Mouse (Mus musculus) forebrain, embryonic 14.5 days (tissue): Measurements from ENCODE around the gene Tmem120b. TPM values are rescaled to one million over a fixed set of nuclear protein-coding genes. Genes with fewer than 3 reads are reported as not detected.

Experiments
- ATAC-seq: fragments of 200-750 bp; cut with Nextera tagmentation; 2 replicates; pipeline ENCODE4 v1.8.0; 2017; ENCODE audit warnings: mild to moderate bottlenecking, moderate library complexity
- DNase-seq: peaks from one replicate; pipeline ENCODE4 v3.0.0-alpha.2; 2015; ENCODE audit warnings: low spot score
- H3K27ac ChIP-seq: fragments of 300-500 bp; sonication (generic); 2 replicates; pipeline ENCODE4 v1.5.1; 2014; ENCODE audit warnings: low read depth, mild to moderate bottlenecking, control low read depth, low read length, moderate library complexity
- H3K27me3 ChIP-seq: fragments of 300-500 bp; sonication (generic); replicated peaks from 2 replicates; pipeline ENCODE4 v1.6.1; 2014; ENCODE audit warnings: low read length, control low read depth, mixed read lengths; ENCODE audit not compliant: control insufficient read depth, insufficient read depth
- H3K36me3 ChIP-seq: fragments of 300-500 bp; sonication (generic); 2 replicates; pipeline ENCODE4 v1.6.1; 2014; ENCODE audit warnings: low read length, control low read depth; ENCODE audit not compliant: control insufficient read depth, insufficient read depth
- H3K4me1 ChIP-seq: fragments of 300-500 bp; sonication (generic); 2 replicates; pipeline ENCODE4 v1.6.1; 2014; ENCODE audit warnings: antibody characterized with exemption, low read length, control low read depth; ENCODE audit not compliant: control insufficient read depth, insufficient read depth
- H3K4me2 ChIP-seq: fragments of 300-500 bp; sonication (generic); 2 replicates; pipeline ENCODE4 v1.6.1; 2014; ENCODE audit warnings: mild to moderate bottlenecking, control low read depth, low read length
- H3K4me3 ChIP-seq: fragments of 300-500 bp; sonication (generic); 2 replicates; pipeline ENCODE4 v1.5.1; 2014; ENCODE audit warnings: low read depth, low read length, control low read depth
- H3K9ac ChIP-seq: fragments of 300-500 bp; sonication (generic); 2 replicates; pipeline ENCODE4 v1.6.1; 2014; ENCODE audit warnings: mild to moderate bottlenecking, low read length, control low read depth, moderate library complexity
- H3K9me3 ChIP-seq: fragments of 300-500 bp; sonication (generic); replicated peaks from 2 replicates; pipeline ENCODE4 v1.6.1; 2016; ENCODE audit warnings: low read length, control low read depth, mixed read lengths; ENCODE audit not compliant: control insufficient read depth
- WGBS: fragments of 180-500 bp; shearing (Covaris S2); extraction: QIAGEN DNeasy Blood & Tissue Kit; methylation state at CpG from one replicate; pipeline ENCODE4 v1.1.7; 2014; 5-methylcytosine and 5-hydroxymethylcytosine counted together
- polyA plus RNA-seq: library from polyadenylated mRNA; unstranded; fragments of >200 nt; fragmentation: Nextera tagmentation; extraction: Ambion mirVana; gene quantifications from 2 replicates; pipeline ENCODE4 v1.2.1, GENCODE M21; 2014

Gene Tmem120b
- polyA plus RNA-seq, 1 experiment from 2014 or later, result 8.1 TPM

DNA sequence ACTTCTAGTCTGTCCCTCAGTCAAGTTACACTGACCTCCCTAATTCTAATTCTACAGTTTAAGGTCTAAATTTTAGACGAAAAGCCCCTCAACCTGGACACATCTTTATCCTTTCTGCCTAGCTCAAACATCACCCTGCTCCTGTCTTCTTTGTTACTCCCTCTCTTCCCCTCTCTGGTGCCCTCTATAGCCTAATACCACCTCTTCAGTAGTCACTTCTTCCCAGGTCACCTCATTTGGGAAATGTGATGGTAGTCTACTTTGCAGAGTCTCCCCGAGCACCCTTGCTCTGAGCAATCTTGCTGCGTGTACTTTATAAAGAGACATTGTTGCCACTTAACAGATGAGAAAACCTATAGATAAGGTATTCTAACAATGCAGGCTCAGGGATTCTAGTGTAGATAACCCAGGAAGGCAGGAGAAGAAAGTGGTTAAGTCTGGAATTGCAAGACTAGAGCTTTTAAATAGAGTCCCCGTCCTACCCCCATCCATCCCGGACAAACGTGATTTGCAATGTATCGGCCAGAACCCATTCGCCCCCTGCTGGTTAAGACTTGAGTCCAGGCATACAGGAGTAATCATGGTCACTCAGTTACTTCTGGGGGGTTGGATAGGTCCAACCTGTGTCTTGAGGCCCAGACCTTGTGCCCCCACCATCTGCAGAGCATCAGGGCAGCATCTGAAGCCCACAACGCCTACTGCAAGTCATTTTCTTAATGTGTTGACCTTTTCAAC lies 22.5 kb upstream of the Tmem120b start:
- WGBS, result 35% methylated on average over 9 of the region's 9 CpGs
- H3K4me3 ChIP-seq, result no peak overlapping the region
- peak; percentile 81 for DNase-seq
- H3K9me3 ChIP-seq, result no peaks in the 10 kb centered on the region
- H3K36me3 ChIP-seq, result no peaks in the 10 kb centered on the region
- no peaks in the 10 kb centered on the region for H3K27me3 ChIP-seq
- no peaks in the 10 kb centered on the region for H3K4me1 ChIP-seq
- H3K4me2 ChIP-seq, result no peak overlapping the region
- no peak overlapping the region for H3K9ac ChIP-seq
- no peak overlapping the region for H3K27ac ChIP-seq
- 0 out of 2 replicates have a peak, but pooled peaks have one; percentile 18 for ATAC-seq

DNA sequence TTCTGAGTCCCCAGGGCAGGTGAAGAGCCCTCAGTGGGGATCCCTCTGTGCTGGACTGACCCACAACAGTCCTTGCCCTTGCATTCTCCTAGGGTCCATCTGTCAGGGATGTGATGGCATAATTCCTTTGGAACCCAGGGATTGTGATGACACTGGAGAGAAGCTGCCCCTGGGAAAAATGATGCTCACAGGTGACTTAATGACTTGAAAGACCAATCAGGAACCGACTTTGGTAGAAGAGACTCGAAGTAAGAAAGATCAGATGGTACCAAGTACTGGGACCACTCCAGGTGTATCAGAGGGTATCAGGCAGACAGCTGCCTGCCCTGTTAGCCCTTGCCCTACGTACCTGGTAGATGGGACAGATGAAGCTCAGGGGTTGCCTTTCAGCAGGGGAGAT lies 21.3 kb upstream of the Tmem120b start, which contains the start of gene Morn3:
TSS of gene Morn3 (minus strand) at position 101 of the 400 bp plus-strand sequence.
- WGBS, result 84% methylated on average over 3 of the region's 3 CpGs
- Histone ChIP-seq H3K9ac (no peak within 1 kb of the TSS), H3K9me3 (no peaks in the 10 kb centered on the region), H3K27ac (no peak within 1 kb of the TSS), H3K4me1 (no peaks in the 10 kb centered on the region), H3K36me3 (no peaks in the 10 kb centered on the region), H3K4me2 (no peak within 1 kb of the TSS), H3K4me3 (no peak within 1 kb of the TSS), H3K27me3 (no peaks in the 10 kb centered on the region)
- no peak for DNase-seq
- ATAC-seq, result no peak

DNA sequence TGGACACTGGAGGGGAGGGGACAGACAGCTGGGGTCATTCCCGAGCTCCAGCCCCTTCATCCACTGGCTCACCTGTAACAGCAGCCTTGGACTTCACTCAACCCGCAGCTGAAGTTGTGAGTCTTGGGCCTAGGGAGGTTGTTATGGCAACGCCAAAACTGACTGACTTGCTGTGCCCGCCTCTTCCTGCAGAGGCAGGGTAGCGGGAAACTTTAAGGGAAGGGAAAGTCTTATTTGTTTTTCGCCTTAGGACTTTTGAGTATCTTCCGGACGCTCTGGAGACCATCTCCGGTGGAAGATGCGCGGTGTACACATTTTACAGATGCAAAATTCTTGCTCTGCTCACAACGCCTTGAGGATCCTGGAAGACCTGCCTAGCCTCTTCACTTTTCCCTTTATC lies 18.9 kb upstream of the Tmem120b start:
- Histone ChIP-seq H3K4me1 (no peaks in the 10 kb centered on the region), H3K9me3 (no peaks in the 10 kb centered on the region), H3K4me3 (peak overlapping the region; percentile 11; the same call in 1 of the 2 replicates), H3K36me3 (no peaks in the 10 kb centered on the region), H3K9ac (peak overlapping the region; percentile 55), H3K27ac (no peak overlapping the region), H3K4me2 (peak overlapping the region; percentile 36), H3K27me3 (no peaks in the 10 kb centered on the region)
- peak; percentile 74 for DNase-seq
- ATAC-seq, result 0 out of 2 replicates have a peak, but pooled peaks have one; percentile 44
- 2% methylated on average over 12 of the region's 12 CpGs for WGBS

DNA sequence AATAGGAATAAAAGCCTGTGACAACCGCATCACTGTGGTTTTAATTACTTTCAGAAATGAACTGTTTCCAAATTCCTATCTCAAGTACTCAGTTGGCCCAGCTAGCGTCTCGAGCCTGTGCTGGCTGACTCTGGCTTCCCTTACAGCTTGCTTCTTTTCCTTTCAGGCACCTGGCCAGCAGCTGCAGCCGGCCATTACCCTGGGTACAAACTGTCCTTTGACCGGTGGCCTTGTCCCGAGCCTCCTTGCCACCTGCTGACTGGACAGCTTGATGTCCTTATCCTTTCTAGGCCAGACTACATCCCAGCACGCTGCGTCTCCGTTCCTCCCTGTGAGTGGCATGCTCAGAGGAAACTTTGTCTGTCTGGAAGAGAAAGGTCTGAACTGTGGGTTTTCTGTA lies 17.3 kb upstream of the Tmem120b start:
- no peak overlapping the region for H3K27ac ChIP-seq
- no peak overlapping the region for H3K4me3 ChIP-seq
- H3K4me1 ChIP-seq, result no peaks in the 10 kb centered on the region
- H3K36me3 ChIP-seq, result no peaks in the 10 kb centered on the region
- ATAC-seq (no peak), DNase-seq (no peak)
- H3K27me3 ChIP-seq, result no peaks in the 10 kb centered on the region
- H3K9ac ChIP-seq, result no peak overlapping the region
- H3K9me3 ChIP-seq, result no peaks in the 10 kb centered on the region
- H3K4me2 ChIP-seq, result no peak overlapping the region
- WGBS, result 91% methylated on average over 9 of the region's 9 CpGs

DNA sequence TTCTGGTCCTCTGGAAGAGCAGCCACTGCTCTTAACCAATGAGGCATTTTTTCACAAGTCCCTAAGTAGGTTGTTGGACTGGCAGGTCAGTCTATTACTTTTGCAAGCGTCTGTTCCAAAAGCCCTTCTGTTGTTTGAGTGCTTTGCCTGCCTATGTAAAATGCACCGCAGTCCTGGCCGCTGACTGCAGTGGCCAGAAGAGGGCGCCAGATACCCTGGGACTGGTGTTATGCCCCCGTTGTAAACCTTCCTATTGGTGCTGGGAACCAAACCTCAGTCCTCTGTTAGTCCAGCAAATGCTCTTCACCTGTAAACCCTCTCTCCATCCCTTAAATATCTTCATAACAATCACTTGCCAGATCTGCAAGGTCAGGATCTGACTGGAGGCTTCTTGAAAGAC lies 16.5 kb upstream of the Tmem120b start:
- H3K27ac ChIP-seq, result no peak overlapping the region
- DNase-seq, result no peak
- H3K9me3 ChIP-seq, result no peaks in the 10 kb centered on the region
- H3K27me3 ChIP-seq, result no peaks in the 10 kb centered on the region
- H3K4me2 ChIP-seq, result no peak overlapping the region
- H3K9ac ChIP-seq, result no peak overlapping the region
- no peaks in the 10 kb centered on the region for H3K36me3 ChIP-seq
- 79% methylated on average over 5 of the region's 5 CpGs for WGBS
- H3K4me1 ChIP-seq, result no peaks in the 10 kb centered on the region
- no peak overlapping the region for H3K4me3 ChIP-seq
- no peak for ATAC-seq

DNA sequence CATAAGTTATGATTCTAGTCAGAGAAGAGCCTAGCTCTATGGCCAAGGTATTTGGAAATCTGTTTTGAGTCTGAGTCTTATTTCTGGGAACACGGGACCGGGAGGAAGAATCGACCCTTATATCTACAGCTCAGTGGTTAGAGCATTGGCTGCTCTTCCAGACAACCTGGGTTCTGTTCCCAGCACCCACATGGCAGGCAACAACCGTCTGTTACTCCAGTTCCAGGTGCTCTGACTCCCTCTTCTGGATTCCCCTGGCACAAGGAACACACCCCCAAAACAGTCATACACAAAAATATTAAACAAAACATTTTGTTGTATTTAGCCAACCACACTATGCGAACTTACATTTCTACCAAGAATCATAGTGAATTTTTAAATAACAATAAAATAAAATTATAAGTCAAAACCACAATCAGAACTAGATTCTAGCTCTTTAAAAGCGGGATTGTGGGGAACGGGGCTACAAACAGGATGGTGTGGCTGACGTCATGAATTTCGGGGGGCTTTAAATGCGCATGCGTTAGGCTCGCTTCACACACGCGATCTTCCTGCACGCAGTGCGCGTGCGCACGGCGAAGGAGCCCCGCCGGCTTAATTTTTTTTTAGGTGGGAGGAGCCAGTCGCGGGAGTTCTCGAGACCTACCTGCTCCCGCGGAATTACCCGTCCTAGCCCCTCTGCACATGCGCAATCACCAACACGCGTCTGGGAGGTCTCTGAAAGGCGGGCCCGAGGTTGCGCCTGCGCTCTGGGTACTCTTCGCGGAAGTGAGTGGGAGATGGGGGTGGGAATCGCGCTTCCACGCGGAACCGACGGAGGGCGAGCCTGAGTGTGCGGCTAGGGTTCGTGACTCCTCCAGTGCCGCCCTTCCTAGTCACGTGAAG lies 10.6 kb upstream of the Tmem120b start:
- Histone ChIP-seq H3K4me2 (peak overlapping the region; percentile 49), H3K4me1 (no peaks in the 10 kb centered on the region), H3K9ac (peak overlapping the region; percentile 54), H3K27me3 (no peaks in the 10 kb centered on the region), H3K36me3 (no peaks in the 10 kb centered on the region), H3K4me3 (peak overlapping the region; percentile 35), H3K9me3 (no peaks in the 10 kb centered on the region), H3K27ac (0 out of 2 replicates have a peak overlapping the region, but pooled peaks have one; percentile 14)
- DNase-seq (peak; percentile 100), ATAC-seq (peak; percentile 95)
- 8% methylated on average over 48 of the region's 48 CpGs for WGBS

DNA sequence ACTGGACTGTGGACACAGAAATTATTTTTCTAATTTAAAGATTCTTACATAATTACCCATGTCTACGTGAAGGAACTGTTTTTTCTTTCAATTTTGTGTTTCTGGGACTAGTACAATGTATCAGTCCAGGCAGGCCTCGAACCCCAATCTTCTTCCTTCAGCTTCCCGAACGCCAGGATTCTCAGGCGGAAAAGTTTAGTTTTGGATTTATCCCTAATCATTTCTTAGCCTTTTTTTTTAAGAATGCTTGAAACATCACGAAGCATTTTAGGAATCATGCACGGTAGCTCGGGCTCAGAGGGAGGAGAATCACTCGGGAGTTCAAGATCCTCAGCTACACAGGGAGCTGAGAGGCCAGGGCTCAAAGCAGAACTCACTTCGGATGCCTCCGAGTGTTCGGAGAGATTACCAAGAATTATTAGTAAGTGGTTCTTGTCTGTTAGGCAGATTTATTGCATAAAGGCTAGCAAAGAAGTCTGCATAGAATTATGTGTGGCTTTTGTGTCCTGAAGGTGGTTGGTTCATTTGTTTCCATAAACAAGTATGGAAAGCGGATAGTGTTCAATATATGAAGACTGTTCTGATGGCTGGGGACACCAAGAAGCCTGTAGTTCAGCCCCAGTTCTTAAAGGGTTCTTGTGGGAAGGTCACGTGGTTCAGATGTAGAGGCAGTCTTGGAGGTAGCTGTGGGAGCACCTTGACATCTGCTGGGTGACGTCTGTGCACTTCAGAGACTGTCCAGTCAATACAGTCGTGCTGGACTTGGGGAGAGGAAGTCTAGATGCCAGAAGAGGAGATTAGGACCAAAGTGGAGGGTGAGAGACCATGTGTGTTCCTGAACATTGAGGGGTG lies 9.7 kb upstream of the Tmem120b start:
- Histone ChIP-seq H3K27ac (0 out of 2 replicates have a peak overlapping the region, but pooled peaks have one; percentile 14), H3K4me2 (peak overlapping the region; percentile 49), H3K9ac (peak overlapping the region; percentile 54), H3K9me3 (no peaks in the 10 kb centered on the region), H3K4me3 (peak overlapping the region; percentile 35), H3K27me3 (no peaks in the 10 kb centered on the region), H3K4me1 (no peaks in the 10 kb centered on the region), H3K36me3 (no peaks in the 10 kb centered on the region)
- 45% methylated on average over 16 of the region's 16 CpGs for WGBS
- no peak for ATAC-seq
- no peak for DNase-seq

DNA sequence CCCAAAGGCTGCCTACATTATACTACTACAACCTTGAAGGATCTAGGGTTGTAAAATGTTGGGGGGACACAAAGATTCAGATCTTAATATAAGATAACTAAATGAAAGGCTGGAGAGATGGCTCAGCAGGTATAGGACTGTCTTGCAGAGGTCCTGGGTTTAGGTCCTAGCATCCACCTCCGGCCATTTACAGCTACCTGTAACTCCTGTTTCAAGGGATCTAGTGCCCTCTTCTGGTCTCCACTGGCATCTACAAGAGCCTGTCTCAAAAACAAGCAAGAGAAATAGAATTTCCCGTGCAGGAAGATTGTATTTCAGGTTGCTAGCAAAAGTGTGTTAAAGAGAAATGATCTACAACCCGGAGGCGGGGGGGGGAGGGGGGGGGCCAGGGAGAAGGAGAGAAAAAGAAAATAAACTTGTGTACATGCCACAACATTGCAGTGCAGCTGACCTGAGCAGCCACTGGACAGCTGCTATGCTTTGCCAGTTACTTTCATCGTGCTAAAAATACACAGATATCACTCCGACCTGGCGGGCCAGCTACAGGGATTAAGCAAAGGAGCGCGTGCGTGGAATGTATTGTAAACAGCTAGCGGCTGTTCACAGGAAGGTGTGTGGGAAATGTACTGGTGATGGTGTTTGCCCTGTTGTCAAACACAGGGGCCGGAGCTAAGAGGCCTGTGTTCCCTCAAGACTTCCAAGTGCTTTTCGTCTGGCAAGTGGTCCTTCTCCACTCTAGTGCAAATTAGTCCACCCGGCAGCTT lies 8.3 kb upstream of the Tmem120b start:
- H3K9ac ChIP-seq, result no peak overlapping the region
- 33% methylated on average over 14 of the region's 14 CpGs for WGBS

More for the DNA sequence above, 8.3 kb upstream of the Tmem120b start:
- no peaks in the 10 kb centered on the region for H3K36me3 ChIP-seq
- H3K9me3 ChIP-seq, result no peaks in the 10 kb centered on the region
- no peak overlapping the region for H3K4me2 ChIP-seq
- no peaks in the 10 kb centered on the region for H3K27me3 ChIP-seq
- ATAC-seq (no peak), DNase-seq (peak; percentile 42)
- H3K4me3 ChIP-seq, result no peak overlapping the region
- H3K4me1 ChIP-seq, result no peaks in the 10 kb centered on the region
- H3K27ac ChIP-seq, result no peak overlapping the region; the same call in 1 of the 2 replicates
